Mouse (Mus musculus) liver, embryonic 15.5 days (tissue): ENCODE results near the gene Fam213b. TPM values are rescaled to one million over a fixed set of nuclear protein-coding genes. Genes with fewer than 3 reads are reported as not detected.

Experiments
- ATAC-seq: fragments of 200-750 bp; cut with Nextera tagmentation; 2 replicates; pipeline ENCODE4 v1.8.0; 2017; ENCODE audit warnings: moderate number of reproducible peaks, mild to moderate bottlenecking, moderate library complexity; ENCODE audit not compliant: insufficient read depth
- H3K27ac ChIP-seq: fragments of 300-500 bp; sonication (generic); replicated peaks from 2 replicates; pipeline ENCODE4 v1.5.1; 2015; ENCODE audit warnings: mild to moderate bottlenecking, inconsistent platforms
- H3K27me3 ChIP-seq: fragments of 300-500 bp; sonication (generic); 2 replicates; pipeline ENCODE4 v1.6.1; 2015; ENCODE audit warnings: mild to moderate bottlenecking, inconsistent platforms
- H3K36me3 ChIP-seq: fragments of 300-500 bp; sonication (generic); replicated peaks from 2 replicates; pipeline ENCODE4 v1.6.1; 2015; ENCODE audit warnings: moderate library complexity, mild to moderate bottlenecking, inconsistent platforms
- H3K4me1 ChIP-seq: fragments of 300-500 bp; sonication (generic); replicated peaks from 2 replicates; pipeline ENCODE4 v1.6.1; 2015; ENCODE audit warnings: inconsistent platforms
- H3K4me2 ChIP-seq: fragments of 300-500 bp; sonication (generic); 2 replicates; pipeline ENCODE4 v1.6.1; 2015; ENCODE audit warnings: moderate library complexity, mild to moderate bottlenecking, inconsistent platforms
- H3K4me3 ChIP-seq: fragments of 300-500 bp; sonication (generic); replicated peaks from 2 replicates; pipeline ENCODE4 v1.5.1; 2015; ENCODE audit warnings: mild to moderate bottlenecking, inconsistent platforms
- H3K9ac ChIP-seq: fragments of 300-500 bp; sonication (generic); 2 replicates; pipeline ENCODE4 v1.6.1; 2015; ENCODE audit warnings: moderate library complexity, mild to moderate bottlenecking, inconsistent platforms
- H3K9me3 ChIP-seq: fragments of 300-500 bp; sonication (generic); replicated peaks from 2 replicates; pipeline ENCODE4 v1.6.1; 2016; ENCODE audit warnings: inconsistent platforms
- WGBS: fragments of 180-500 bp; shearing (Covaris S2); methylation state at CpG from one replicate; pipeline ENCODE4 v1.1.7; 2015; ENCODE audit warnings: mixed read lengths; ENCODE audit not compliant: insufficient replicate concordance; 5-methylcytosine and 5-hydroxymethylcytosine counted together
- polyA plus RNA-seq: library from polyadenylated mRNA; unstranded; fragments of >200 nt; fragmentation: Nextera tagmentation; extraction: Ambion mirVana; gene quantifications from 2 replicates; pipeline ENCODE4 v1.2.1, GENCODE M21; 2015

The Fam213b gene
- polyA plus RNA-seq, 1 experiment from 2014 or later = 9.0 TPM

DNA sequence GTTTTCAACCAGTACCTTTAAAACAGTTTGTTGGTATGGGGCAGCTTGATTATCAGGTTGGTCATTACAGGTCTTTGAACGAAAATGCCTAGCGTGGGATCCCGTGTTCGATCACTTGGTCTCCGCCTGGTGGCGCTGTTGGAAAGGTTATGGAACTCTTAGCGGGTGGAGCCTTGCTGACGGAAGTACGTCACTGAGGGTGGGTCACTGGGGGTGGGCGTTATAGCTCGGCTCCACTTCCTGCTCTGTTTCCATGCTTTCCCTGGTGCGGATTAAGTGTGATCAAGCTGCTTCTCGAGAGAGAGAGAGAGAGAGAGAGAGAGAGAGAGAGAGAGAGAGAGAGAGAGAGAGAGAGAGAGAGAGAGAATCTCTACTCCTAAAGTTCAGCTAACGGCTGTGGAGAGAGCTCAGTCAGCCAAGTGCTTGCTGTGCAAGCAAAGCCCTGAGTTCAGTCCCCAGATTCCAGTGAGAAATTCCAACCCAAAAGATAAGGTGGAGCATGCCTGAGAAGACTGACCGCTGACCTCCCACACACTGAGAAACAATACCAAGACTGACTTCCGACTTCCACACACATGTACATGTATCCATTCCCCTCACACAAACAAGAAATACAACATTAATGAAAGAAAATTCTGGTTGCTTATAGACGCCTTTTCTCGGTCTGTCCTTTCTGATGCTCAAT lies 20.9 kb downstream of the Fam213b start:
- peaks cover 46% of the 10 kb centered on the region for H3K4me1 ChIP-seq
- H3K4me2 ChIP-seq = peak overlapping the region; percentile 76
- peak overlapping the region; percentile 60 for H3K9ac ChIP-seq
- no peaks in the 10 kb centered on the region for H3K36me3 ChIP-seq
- ATAC-seq = peak; percentile 66
- WGBS = 9% methylated on average over 18 of the region's 18 CpGs
- H3K27me3 ChIP-seq = peaks cover 32% of the 10 kb centered on the region
- H3K27ac ChIP-seq = peak overlapping the region; percentile 87
- H3K4me3 ChIP-seq = peak overlapping the region; percentile 53
- H3K9me3 ChIP-seq = no peaks in the 10 kb centered on the region

DNA sequence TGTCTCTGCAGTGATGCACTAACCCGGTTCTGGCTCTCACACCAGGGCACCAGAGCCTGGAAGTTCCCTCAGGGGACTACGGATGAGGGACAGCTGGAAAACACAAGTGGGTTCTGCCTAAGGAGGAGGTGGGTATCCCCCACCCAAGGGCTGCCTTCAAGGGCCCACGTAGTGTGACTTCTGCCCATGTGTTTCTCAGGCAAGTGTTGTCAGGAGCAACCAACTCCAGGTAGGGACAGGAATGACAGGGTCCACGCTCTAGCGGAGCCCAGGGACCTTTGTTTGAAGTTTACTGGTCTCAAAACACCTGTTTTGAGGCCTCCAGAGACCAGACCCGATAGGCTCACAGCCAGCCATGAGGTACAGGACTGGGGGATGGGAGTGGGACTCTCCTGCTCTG lies 25.7 kb downstream of the Fam213b start:
- H3K4me1 ChIP-seq = peaks cover 2% of the 10 kb centered on the region
- no peak overlapping the region for H3K9ac ChIP-seq
- no peak for ATAC-seq
- H3K4me3 ChIP-seq = no peak overlapping the region
- 67% methylated on average over 6 of the region's 6 CpGs for WGBS
- no peak overlapping the region for H3K4me2 ChIP-seq
- H3K27ac ChIP-seq = no peak overlapping the region
- no peaks in the 10 kb centered on the region for H3K36me3 ChIP-seq
- peaks cover 59% of the 10 kb centered on the region for H3K27me3 ChIP-seq
- H3K9me3 ChIP-seq = no peaks in the 10 kb centered on the region

DNA sequence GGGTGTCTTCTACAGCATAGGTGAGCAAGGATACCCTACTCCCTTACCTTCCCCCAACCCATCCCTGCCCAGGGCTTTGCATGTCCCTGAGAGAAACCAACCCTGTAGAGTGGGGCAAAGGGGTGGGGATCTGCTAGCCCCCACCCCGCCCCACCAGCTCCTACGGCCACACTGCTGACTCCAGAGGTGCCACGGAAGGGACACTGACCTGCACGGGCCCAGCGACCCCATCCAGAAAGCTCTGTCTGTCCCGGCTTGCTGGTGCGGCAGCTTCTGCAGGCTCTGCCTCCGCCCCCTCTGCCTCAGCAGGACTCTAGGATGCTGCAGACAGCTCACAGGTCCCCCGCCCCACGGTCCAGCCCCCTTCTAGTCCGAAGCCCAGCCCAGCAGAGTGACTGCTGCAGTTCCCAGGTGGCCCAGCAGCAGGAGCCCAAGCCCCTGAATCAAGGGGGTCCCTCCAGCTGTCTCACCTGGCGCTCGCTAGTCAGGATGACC lies 27.1 kb downstream of the Fam213b start:
- H3K36me3 ChIP-seq = no peaks in the 10 kb centered on the region
- H3K9me3 ChIP-seq = no peaks in the 10 kb centered on the region
- H3K4me1 ChIP-seq = no peaks in the 10 kb centered on the region
- peaks cover 71% of the 10 kb centered on the region for H3K27me3 ChIP-seq
- H3K9ac ChIP-seq = no peak overlapping the region
- no peak overlapping the region for H3K4me2 ChIP-seq
- no peak overlapping the region for H3K4me3 ChIP-seq
- whole genome bisulfite sequencing = 14% methylated on average over 13 of the region's 13 CpGs
- no peak for ATAC-seq
- no peak overlapping the region for H3K27ac ChIP-seq

DNA sequence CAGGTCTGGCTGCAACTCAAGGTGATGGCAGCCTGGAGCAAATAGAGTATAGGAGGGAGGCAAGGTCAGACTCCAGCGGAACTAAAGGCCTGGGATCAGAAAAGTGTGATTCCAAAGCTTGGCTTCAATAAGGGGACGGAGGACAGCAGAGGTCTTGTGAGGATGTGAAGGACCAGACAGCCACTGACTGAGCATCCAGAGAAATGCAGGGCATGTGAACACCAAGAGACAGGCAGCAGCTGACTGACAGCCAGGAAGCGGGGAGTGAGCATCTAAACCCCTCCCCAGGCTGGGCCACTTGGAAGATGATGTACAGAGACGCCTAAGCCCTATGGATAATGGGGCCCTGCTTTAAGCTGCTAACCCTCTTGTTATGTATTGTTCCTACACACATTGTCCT lies 28.2 kb downstream of the Fam213b start:
- Histone ChIP-seq H3K27me3 (peaks cover 67% of the 10 kb centered on the region), H3K27ac (no peak overlapping the region)
- WGBS = 62% methylated on average over 4 of the region's 4 CpGs

DNA sequence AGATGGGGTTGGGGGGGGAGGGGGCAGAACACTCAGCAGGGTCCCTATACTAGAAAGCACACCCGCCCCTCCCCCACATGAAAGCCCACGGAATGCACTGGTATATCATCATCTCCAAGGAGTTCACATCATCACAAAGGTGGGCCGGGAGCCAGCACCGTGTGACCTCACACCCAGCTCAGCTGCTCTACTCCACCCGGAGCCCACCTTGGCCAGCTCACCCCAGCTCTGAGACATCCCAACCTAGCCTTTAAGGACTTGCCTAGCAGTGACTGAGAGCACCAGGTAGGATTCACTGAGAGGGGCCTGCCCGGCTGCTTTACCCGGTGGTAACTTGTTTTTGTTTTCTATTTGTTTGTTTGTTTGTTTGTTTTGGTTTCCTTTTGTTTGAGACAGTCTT lies 29.5 kb downstream of the Fam213b start, which contains the start of gene Mmel1:
Gene Mmel1 (plus strand): TSS at position 146 of the 400 bp plus-strand sequence.
- WGBS = 70% methylated on average over 7 of the region's 7 CpGs
- ATAC-seq = no peak
- Histone ChIP-seq H3K4me1 (peaks cover 5% of the 10 kb centered on the region), H3K36me3 (no peaks in the 10 kb centered on the region), H3K9ac (no peak within 1 kb of the TSS), H3K4me2 (no peak within 1 kb of the TSS), H3K9me3 (no peaks in the 10 kb centered on the region), H3K27ac (no peak within 1 kb of the TSS), H3K4me3 (no peak within 1 kb of the TSS), H3K27me3 (peaks cover 60% of the 10 kb centered on the region)

More for the DNA sequence above, 28.2 kb downstream of the Fam213b start:
- no peaks in the 10 kb centered on the region for H3K36me3 ChIP-seq
- H3K4me2 ChIP-seq = no peak overlapping the region
- H3K4me3 ChIP-seq = no peak overlapping the region
- no peaks in the 10 kb centered on the region for H3K9me3 ChIP-seq
- ATAC-seq = no peak
- H3K9ac ChIP-seq = no peak overlapping the region
- no peaks in the 10 kb centered on the region for H3K4me1 ChIP-seq

DNA sequence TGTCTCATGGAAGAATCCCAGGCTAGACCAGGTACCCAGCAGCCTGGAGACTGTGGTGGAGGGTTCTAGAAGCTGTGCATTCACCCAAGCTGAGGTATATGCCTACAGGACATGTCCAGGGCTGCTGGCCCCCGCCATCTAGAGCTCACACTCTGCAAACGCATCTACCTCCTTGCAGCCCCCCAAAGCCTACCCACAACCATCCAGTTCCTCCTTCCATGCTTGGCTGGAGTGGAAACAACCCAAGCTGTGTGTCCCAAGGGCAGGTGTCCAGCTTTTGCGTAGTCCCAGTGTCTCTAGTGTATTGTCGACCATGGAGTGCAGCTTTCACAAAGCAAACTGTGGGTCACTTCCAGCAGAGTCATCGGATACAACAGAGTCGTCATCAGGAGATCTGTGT lies 31.7 kb downstream of the Fam213b start:
- Histone ChIP-seq H3K4me1 (peaks cover 12% of the 10 kb centered on the region), H3K9ac (no peak overlapping the region), H3K4me2 (no peak overlapping the region), H3K27ac (no peak overlapping the region), H3K27me3 (peaks cover 52% of the 10 kb centered on the region), H3K36me3 (no peaks in the 10 kb centered on the region), H3K9me3 (no peaks in the 10 kb centered on the region), H3K4me3 (no peak overlapping the region)
- no peak for ATAC-seq
- WGBS = 61% methylated on average over 6 of the region's 6 CpGs

DNA sequence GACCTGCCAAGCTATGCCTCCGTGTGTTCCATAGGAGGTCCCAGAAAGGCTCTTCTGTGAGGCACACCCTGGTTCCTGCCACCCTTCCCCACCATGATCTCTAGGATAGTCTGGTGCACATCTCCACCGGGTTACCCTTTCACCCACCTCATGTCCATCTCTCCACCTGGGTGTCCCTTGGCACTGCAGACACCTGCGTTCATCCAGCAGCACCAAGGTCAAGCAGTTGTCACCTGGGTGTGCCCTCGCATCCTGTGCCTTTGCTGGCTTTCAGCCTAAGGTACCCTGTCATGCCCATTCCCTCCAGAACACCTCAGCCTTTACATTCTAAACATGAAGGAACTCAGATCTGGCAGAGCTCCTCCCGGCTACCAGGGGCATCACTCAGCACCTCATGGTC lies 32.5 kb downstream of the Fam213b start:
- no peaks in the 10 kb centered on the region for H3K9me3 ChIP-seq
- no peak overlapping the region for H3K27ac ChIP-seq
- WGBS = 68% methylated on average over 5 of the region's 5 CpGs
- no peaks in the 10 kb centered on the region for H3K36me3 ChIP-seq
- peaks cover 12% of the 10 kb centered on the region for H3K4me1 ChIP-seq
- H3K4me3 ChIP-seq = no peak overlapping the region
- H3K9ac ChIP-seq = no peak overlapping the region
- H3K27me3 ChIP-seq = peaks cover 43% of the 10 kb centered on the region
- no peak overlapping the region for H3K4me2 ChIP-seq
- no peak for ATAC-seq

DNA sequence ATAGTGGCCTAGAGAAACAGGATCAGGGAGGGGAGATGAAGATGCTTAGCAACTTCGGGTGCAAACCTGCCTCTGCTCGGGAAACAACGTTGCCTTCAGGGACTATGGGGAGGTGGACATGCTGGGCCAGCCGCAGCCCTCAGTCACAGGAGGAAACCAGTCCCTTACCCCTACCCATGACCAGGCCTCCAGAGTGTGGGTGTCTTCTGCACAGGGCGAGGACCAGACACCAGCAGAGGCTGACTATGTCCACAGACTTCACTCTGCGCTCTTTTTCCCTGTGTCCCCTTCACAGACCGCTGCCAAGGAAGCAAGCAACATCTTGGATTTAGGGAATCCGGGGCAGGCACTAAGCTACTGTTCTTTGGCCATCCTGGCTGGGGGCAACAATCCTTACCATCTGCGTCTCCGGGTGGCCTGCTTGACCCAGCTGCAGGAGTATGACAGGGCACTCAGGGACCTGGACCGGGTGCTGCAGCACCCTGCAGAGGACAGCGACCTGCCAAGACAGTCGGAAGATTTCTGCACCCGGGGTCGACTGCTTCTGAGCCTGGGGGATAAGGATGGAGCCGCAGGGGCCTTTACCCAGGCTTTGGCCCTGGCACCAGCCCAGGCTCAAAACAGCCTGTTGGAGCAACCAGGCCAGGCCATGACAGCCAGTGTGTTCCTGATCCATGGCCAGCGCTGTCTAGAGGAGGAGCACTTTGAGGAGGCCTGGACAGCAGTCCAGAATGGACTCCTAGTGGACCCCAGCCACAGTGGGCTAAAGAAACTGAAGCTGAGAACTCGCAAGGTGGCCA lies 33.8 kb downstream of the Fam213b start:
- H3K4me1 ChIP-seq = peaks cover 12% of the 10 kb centered on the region
- no peak overlapping the region for H3K27ac ChIP-seq
- H3K9me3 ChIP-seq = no peaks in the 10 kb centered on the region
- no peaks in the 10 kb centered on the region for H3K36me3 ChIP-seq
- H3K9ac ChIP-seq = no peak overlapping the region
- WGBS = 74% methylated on average over 18 of the region's 18 CpGs
- H3K4me3 ChIP-seq = no peak overlapping the region
- peaks cover 33% of the 10 kb centered on the region for H3K27me3 ChIP-seq
- peak overlapping the region; percentile 68; the same call in 1 of the 2 replicates for H3K4me2 ChIP-seq
- ATAC-seq = no peak

DNA sequence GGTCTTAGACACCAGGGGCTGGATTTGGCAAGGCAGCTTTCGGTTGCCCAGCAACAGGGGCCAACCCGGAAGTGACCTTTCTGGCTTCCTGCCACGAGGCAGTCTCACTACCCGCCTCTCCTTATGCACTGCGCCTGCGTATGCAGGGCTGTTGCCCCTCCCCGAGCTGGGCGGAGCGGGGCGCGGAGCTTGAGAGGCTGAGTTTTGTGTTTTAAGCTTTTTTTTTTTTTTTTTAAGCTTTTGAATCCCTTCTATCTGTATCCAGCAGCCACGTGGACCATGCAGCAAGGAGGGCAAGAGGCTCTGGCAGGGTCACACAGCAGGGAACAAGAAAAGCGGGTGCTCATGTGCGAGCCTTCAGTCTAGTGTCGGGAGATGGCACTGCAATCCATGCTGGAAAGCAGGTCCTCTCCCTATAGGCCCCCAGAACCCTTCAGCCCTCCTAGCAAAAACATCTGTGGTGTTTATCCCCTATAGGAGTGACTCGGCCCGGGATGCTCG lies 34.6 kb downstream of the Fam213b start:
- Histone ChIP-seq H3K4me2 (peak overlapping the region; percentile 68), H3K27ac (peak overlapping the region; percentile 24; the same call in 1 of the 2 replicates), H3K4me3 (peak overlapping the region; percentile 48), H3K36me3 (no peaks in the 10 kb centered on the region), H3K27me3 (peaks cover 31% of the 10 kb centered on the region), H3K9ac (0 out of 2 replicates have a peak overlapping the region, but pooled peaks have one; percentile 23), H3K4me1 (peaks cover 12% of the 10 kb centered on the region), H3K9me3 (no peaks in the 10 kb centered on the region)
- 1% methylated on average over 18 of the region's 18 CpGs for WGBS
- ATAC-seq = peak; percentile 76

DNA sequence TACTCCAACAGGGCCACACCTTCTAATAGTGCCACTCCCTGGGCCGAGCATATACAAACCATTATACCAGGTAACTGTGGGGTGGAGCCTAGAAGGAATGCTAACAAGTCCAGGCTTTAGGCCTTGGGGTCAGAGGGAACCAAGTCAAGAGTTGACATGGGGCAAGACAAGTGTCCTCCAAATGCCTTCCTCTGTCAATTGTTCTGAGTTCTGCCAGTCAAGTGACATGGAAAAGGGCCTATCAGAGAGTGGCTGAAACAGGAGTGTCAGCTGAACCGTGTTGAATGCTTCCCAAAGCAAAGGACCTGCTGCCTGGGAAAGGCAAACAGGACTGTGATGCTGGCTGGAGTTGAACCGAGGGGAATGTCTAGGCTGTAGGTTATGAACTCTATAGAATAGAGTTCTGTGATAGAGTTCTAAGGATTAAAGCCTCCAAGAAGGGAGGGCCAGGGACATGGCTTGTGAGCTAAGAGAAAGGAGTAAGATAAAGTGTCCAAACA lies 35.4 kb downstream of the Fam213b start:
- H3K9me3 ChIP-seq = no peaks in the 10 kb centered on the region
- no peak overlapping the region for H3K4me3 ChIP-seq
- no peak for ATAC-seq
- peak overlapping the region; percentile 68 for H3K4me2 ChIP-seq
- H3K9ac ChIP-seq = no peak overlapping the region
- H3K4me1 ChIP-seq = peaks cover 12% of the 10 kb centered on the region
- 69% methylated on average over 3 of the region's 3 CpGs for WGBS
- H3K36me3 ChIP-seq = no peaks in the 10 kb centered on the region
- H3K27ac ChIP-seq = no peak overlapping the region
- H3K27me3 ChIP-seq = peaks cover 26% of the 10 kb centered on the region

DNA sequence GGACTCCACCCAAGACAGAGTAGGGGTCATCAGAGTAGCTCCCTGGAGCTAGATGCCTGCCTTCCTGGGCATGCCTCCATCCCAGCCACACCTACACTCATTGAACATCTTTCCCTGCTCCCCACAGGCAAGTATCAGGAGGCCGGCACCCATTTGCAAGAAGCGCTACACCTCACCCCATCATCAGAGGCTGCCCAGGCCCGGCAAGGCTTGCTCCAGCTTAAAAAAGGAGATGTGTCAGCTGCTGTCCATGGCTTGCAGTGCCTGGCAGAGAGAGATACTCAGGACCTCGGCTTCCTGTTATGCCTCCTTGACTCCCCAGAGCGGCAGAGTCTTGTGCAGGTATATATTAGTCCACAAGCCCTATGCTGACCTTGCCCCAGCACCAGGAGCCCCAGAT lies 37.0 kb downstream of the Fam213b start:
- ATAC-seq = no peak
- Histone ChIP-seq H3K9ac (no peak overlapping the region), H3K9me3 (no peaks in the 10 kb centered on the region), H3K4me1 (peaks cover 12% of the 10 kb centered on the region), H3K27me3 (peaks cover 26% of the 10 kb centered on the region), H3K27ac (no peak overlapping the region), H3K4me2 (no peak overlapping the region), H3K4me3 (no peak overlapping the region), H3K36me3 (no peaks in the 10 kb centered on the region)
- 56% methylated on average over 5 of the region's 5 CpGs for WGBS
